Mouse (Mus musculus) kidney, adult 8-10 months (tissue): ENCODE data around the gene Nr5a2.

Experiments used
- DNase-seq, 2 experiments: peaks; one replicate each; pipeline ENCODE4 v3.0.0; 2022

Gene Nr5a2

GRCm38 (mm10) chr1:136960428-136961012 is at the start of gene Nr5a2:
Gene Nr5a2, minus strand, starts transcription at chr1:136960448.
- no peak for DNase-seq

GRCm38 (mm10) chr1:137008726-137009239 is 48.5 kb upstream of the Nr5a2 start:
- DNase-seq = no peak

GRCm38 (mm10) chr1:137003816-137004215 is 43.6 kb upstream of the Nr5a2 start:
- DNase-seq = no peak

GRCm38 (mm10) chr1:137003144-137003543 is 42.9 kb upstream of the Nr5a2 start:
- DNase-seq = no peak

GRCm38 (mm10) chr1:136991762-136992352 is 31.6 kb upstream of the Nr5a2 start:
- no peak for DNase-seq

GRCm38 (mm10) chr1:136980253-136980893 is 20.1 kb upstream of the Nr5a2 start:
- no peak for DNase-seq

- DNase-seq = no peak
Observed at GRCm38 (mm10) chr1:136977867-136978266, 17.6 kb upstream of the Nr5a2 start.

- DNase-seq = no peak
Observed at GRCm38 (mm10) chr1:136974040-136974439, 13.8 kb upstream of the Nr5a2 start.

- DNase-seq = no peak
Observed at GRCm38 (mm10) chr1:136973016-136973415, 12.8 kb upstream of the Nr5a2 start.

- DNase-seq = no peak
Observed at GRCm38 (mm10) chr1:136970995-136971394, 10.7 kb upstream of the Nr5a2 start.

GRCm38 (mm10) chr1:136966728-136967386 is 6.6 kb upstream of the Nr5a2 start:
- peak; percentile 25 to 31 for DNase-seq

GRCm38 (mm10) chr1:136959491-136959890 is 757 bp downstream of the Nr5a2 start:
- DNase-seq = no peak

- no peak for DNase-seq
Observed at GRCm38 (mm10) chr1:136958666-136959065, 1.6 kb downstream of the Nr5a2 start.

- DNase-seq = no peak
Observed at GRCm38 (mm10) chr1:136958185-136958584, 2.1 kb downstream of the Nr5a2 start.

- no peak for DNase-seq
Observed at GRCm38 (mm10) chr1:136957696-136958095, 2.6 kb downstream of the Nr5a2 start.

- no peak for DNase-seq
Observed at GRCm38 (mm10) chr1:136954108-136954494, 6.1 kb downstream of the Nr5a2 start.

- DNase-seq = no peak
Observed at GRCm38 (mm10) chr1:136953444-136954107, 6.7 kb downstream of the Nr5a2 start.

- DNase-seq = no peak
Observed at GRCm38 (mm10) chr1:136952609-136953311, 7.5 kb downstream of the Nr5a2 start.

GRCm38 (mm10) chr1:136951946-136952531 is 8.2 kb downstream of the Nr5a2 start:
- no peak for DNase-seq

GRCm38 (mm10) chr1:136951155-136951650 is 9.0 kb downstream of the Nr5a2 start:
- no peak for DNase-seq

- no peak for DNase-seq
Observed at GRCm38 (mm10) chr1:136949323-136949741, 10.9 kb downstream of the Nr5a2 start.
